Mouse (Mus musculus) liver, adult 2 months (tissue): ENCODE results near the gene Hspa1a.

Experiments
- CTCF ChIP-seq: fragments of 200-500 bp; IDR thresholded peaks from 2 replicates; pipeline ENCODE4 v1.5.1; 2011; ENCODE audit warnings: low read depth, low read length, control low read depth
- POLR2A ChIP-seq: fragments of 200-500 bp; IDR thresholded peaks from 2 replicates; pipeline ENCODE4 v1.6.1; 2011; ENCODE audit warnings: low read length, control low read depth; ENCODE audit not compliant: insufficient read depth; ENCODE audit errors: extremely low read depth

- no peak for TF ChIP-seq CTCF
- no peak for TF ChIP-seq POLR2A
These were observed 7.7 kb upstream of the Hspa1a start for GRCm38 (mm10) chr17:34979631-34980030.
